Mouse (Mus musculus): Measurements from ENCODE around the gene Hapln1. TPM values are rescaled to one million over a fixed set of nuclear protein-coding genes. Genes with fewer than 3 reads are reported as not detected.

Gene Hapln1
- polyA plus RNA-seq, 1 experiment from 2014 or later = 34.6 TPM

- H3K9ac ChIP-seq = no peak overlapping the region
- no peaks in the 10 kb centered on the region for H3K9me3 ChIP-seq
- no peak for ATAC-seq (ENCODE audit: insufficient number of reproducible peaks, insufficient read depth, low FRiP score, low TSS enrichment, low read depth)
- no peaks in the 10 kb centered on the region for H3K4me1 ChIP-seq
- H3K27me3 ChIP-seq = no peaks in the 10 kb centered on the region
- 73% methylated on average over 3 of the region's 3 CpGs for WGBS
- H3K36me3 ChIP-seq = no peaks in the 10 kb centered on the region
- H3K27ac ChIP-seq = no peak overlapping the region
- no peak overlapping the region for H3K4me3 ChIP-seq
- H3K4me2 ChIP-seq = no peak overlapping the region
Observed at GRCm38 (mm10) chr13:89607399-89607798, 67.8 kb downstream of the Hapln1 start.

DNA sequence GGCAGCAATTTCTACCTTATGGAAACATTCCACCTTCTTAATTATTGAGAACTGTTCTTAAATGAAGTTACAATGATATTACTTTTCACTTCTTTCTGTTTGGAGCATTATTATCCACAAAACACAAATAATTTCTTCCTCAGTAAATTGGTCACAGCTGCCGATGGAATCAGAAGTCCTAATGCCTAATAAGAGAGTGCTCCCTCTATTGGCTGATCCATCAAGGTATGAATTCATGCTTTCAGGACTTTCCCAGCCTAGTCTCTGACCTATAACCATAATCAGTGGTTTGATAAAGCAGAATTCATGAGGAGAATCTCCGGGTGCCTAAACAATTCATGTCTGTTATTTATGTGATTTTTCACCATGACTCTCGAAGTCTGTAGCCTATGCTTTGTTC, 79.5 kb downstream of the Hapln1 start:
- no peak overlapping the region for H3K9ac ChIP-seq
- H3K27me3 ChIP-seq = no peaks in the 10 kb centered on the region
- no peaks in the 10 kb centered on the region for H3K9me3 ChIP-seq
- H3K27ac ChIP-seq = no peak overlapping the region
- WGBS = 76% methylated on average over 3 of the region's 3 CpGs
- no peak for ATAC-seq (ENCODE audit: insufficient number of reproducible peaks, insufficient read depth, low FRiP score, low TSS enrichment, low read depth)
- no peak overlapping the region for H3K4me2 ChIP-seq
- H3K36me3 ChIP-seq = no peaks in the 10 kb centered on the region
- H3K4me1 ChIP-seq = no peaks in the 10 kb centered on the region
- H3K4me3 ChIP-seq = no peak overlapping the region

- H3K9ac ChIP-seq = no peak overlapping the region
- no peak overlapping the region for H3K27ac ChIP-seq
- H3K4me1 ChIP-seq = no peaks in the 10 kb centered on the region
- no peaks in the 10 kb centered on the region for H3K36me3 ChIP-seq
- ATAC-seq (ENCODE audit: insufficient number of reproducible peaks, insufficient read depth, low FRiP score, low TSS enrichment, low read depth) = no peak
- no peak overlapping the region for H3K4me3 ChIP-seq
- H3K4me2 ChIP-seq = no peak overlapping the region
- no peaks in the 10 kb centered on the region for H3K9me3 ChIP-seq
- 28% methylated on average over 4 of the region's 4 CpGs for WGBS
- no peaks in the 10 kb centered on the region for H3K27me3 ChIP-seq
Observed at GRCm38 (mm10) chr13:89634137-89634683, 94.6 kb downstream of the Hapln1 start.

DNA sequence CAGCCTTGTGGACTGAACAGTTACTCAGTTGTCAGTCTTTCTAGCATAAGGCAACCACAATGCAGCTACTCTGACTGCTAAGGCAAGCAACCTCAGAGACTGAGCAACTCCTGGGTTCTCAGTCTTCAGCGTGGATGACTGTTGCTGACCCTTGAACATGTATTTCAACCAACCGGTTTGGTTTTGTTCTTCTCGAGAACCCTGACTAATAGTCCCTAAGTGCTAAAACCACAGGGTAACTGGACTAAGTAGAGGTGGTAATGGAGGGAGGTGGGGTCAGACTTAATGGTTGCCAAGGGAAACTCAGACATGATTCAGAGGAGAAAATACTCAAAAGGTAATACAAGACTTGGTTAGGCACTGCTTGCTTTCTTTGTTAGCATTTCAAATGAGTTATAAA, 97.4 kb downstream of the Hapln1 start:
- Histone ChIP-seq H3K36me3 (no peaks in the 10 kb centered on the region), H3K27ac (no peak overlapping the region), H3K9me3 (no peaks in the 10 kb centered on the region), H3K9ac (no peak overlapping the region), H3K27me3 (no peaks in the 10 kb centered on the region), H3K4me2 (no peak overlapping the region), H3K4me1 (no peaks in the 10 kb centered on the region), H3K4me3 (no peak overlapping the region)
- 73% methylated on average over 3 of the region's 3 CpGs for WGBS
- ATAC-seq (ENCODE audit: insufficient number of reproducible peaks, insufficient read depth, low FRiP score, low TSS enrichment, low read depth) = no peak

- 71% methylated on average over 2 of the region's 2 CpGs for WGBS
- no peak overlapping the region for H3K9ac ChIP-seq
- no peaks in the 10 kb centered on the region for H3K4me1 ChIP-seq
- no peak for ATAC-seq (ENCODE audit: insufficient number of reproducible peaks, insufficient read depth, low FRiP score, low TSS enrichment, low read depth)
- no peaks in the 10 kb centered on the region for H3K9me3 ChIP-seq
- no peak overlapping the region for H3K4me3 ChIP-seq
- H3K36me3 ChIP-seq = no peaks in the 10 kb centered on the region
- no peak overlapping the region for H3K27ac ChIP-seq
- H3K27me3 ChIP-seq = no peaks in the 10 kb centered on the region
- H3K4me2 ChIP-seq = no peak overlapping the region
Observed at GRCm38 (mm10) chr13:89645589-89645988, 106.0 kb downstream of the Hapln1 start.

DNA sequence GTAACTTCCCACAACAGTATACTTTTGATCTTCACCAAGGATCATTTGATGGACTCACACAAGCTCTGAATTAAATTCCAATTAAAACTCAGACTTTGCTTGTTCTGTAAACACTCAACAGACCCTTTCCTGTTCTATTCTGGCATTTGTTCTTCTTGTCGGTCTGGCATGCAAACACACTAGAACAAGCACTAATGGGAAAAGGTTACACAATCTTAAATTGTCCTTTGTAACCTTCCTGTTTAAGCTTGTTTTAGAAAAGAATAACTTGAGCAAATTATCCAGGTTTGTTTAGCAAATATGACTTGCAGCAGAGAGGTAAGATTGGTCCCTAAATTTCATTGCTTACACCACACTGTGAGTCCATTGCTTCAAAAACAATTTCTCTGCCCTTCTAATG, 113.2 kb downstream of the Hapln1 start:
- no peak overlapping the region for H3K9ac ChIP-seq
- H3K4me3 ChIP-seq = no peak overlapping the region
- H3K9me3 ChIP-seq = no peaks in the 10 kb centered on the region
- WGBS = 51% methylated on average over 1 of the region's 1 CpGs
- no peak overlapping the region for H3K27ac ChIP-seq
- H3K4me2 ChIP-seq = no peak overlapping the region
- peaks cover 26% of the 10 kb centered on the region for H3K36me3 ChIP-seq
- H3K4me1 ChIP-seq = no peaks in the 10 kb centered on the region
- ATAC-seq (ENCODE audit: insufficient number of reproducible peaks, insufficient read depth, low FRiP score, low TSS enrichment, low read depth) = no peak
- no peaks in the 10 kb centered on the region for H3K27me3 ChIP-seq

DNA sequence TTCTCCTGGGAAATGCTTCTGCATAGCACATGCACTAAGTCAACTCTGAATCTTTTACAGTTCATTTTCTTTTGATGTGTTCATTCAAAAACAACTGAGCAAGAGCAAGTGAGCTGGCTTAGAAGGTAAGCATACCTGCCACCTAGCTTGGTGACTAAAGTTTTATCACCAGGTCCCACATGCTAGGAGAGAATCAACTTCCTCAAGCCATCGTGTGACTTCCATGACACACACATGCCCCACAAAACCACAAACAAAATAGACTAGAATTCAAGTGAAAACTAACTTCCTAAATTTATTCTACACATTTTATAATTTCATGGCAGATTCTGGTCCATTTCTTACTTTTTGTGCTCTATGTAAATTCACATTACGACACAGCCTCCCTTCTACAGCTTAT, 113.7 kb downstream of the Hapln1 start:
- ATAC-seq (ENCODE audit: insufficient number of reproducible peaks, insufficient read depth, low FRiP score, low TSS enrichment, low read depth) = no peak
- Histone ChIP-seq H3K4me1 (no peaks in the 10 kb centered on the region), H3K9me3 (no peaks in the 10 kb centered on the region), H3K27me3 (no peaks in the 10 kb centered on the region), H3K4me2 (no peak overlapping the region), H3K4me3 (no peak overlapping the region), H3K9ac (no peak overlapping the region), H3K36me3 (peaks cover 26% of the 10 kb centered on the region), H3K27ac (no peak overlapping the region)
- 85% methylated on average over 2 of the region's 2 CpGs for WGBS

DNA sequence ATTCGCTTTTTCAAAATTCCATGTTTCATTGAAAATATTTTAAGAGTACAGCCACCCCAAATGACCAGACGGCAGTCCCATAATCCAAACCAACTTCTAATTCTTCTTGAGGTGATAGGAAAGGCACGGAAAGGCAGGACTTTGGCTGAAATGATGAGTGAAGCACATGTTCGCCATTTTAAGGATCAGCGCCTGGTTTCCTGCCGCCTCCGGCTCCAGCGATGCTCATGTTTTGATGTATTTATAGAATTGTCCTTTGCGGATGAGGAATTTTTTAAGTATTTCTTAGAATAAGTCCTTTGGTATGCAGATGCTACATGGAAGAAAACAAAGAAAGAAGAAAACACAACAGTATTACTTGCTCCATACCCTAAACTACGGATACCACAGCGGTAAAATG, 117.5 kb downstream of the Hapln1 start:
- no peaks in the 10 kb centered on the region for H3K27me3 ChIP-seq
- no peaks in the 10 kb centered on the region for H3K4me1 ChIP-seq
- no peak for ATAC-seq (ENCODE audit: insufficient number of reproducible peaks, insufficient read depth, low FRiP score, low TSS enrichment, low read depth)
- peaks cover 42% of the 10 kb centered on the region for H3K36me3 ChIP-seq
- 93% methylated on average over 11 of the region's 11 CpGs for WGBS
- no peaks in the 10 kb centered on the region for H3K9me3 ChIP-seq
- no peak overlapping the region for H3K4me2 ChIP-seq
- H3K4me3 ChIP-seq = no peak overlapping the region
- no peak overlapping the region for H3K27ac ChIP-seq
- H3K9ac ChIP-seq = no peak overlapping the region

Other genes starting within 250 kb of the Hapln1 start
- 171 and 178 TPM in 2 replicates for gene Vcan, start 202.7 kb downstream of the Hapln1 start, polyA plus RNA-seq (2015; fragmentation: Nextera tagmentation; extraction: Ambion mirVana)